Mouse (Mus musculus) layer of hippocampus, adult 18-20 months (tissue): ENCODE measurements at regions not wholly inside any gene's neighbourhood (a gene's known extent, or its start where the extent isn't known, plus 50 kb on each side); places are given as distances from the start of the nearest gene placed in this dataset.
A peak's percentile ranks its signal among the peaks of the same experiment; 100 is the strongest.

Experiments used
- DNase-seq, 2 experiments: peaks; one replicate each; pipeline ENCODE4 v3.0.0; 2022; ENCODE audit warnings: low spot score in 2 of 2

GRCm38 (mm10) chr1:104226493-104226892 is 541.8 kb upstream of the Cdh20 start:
- DNase-seq = no peak

- DNase-seq = peak; percentile 64 to 88
Measured at GRCm38 (mm10) chr1:104226901-104227300, 541.4 kb upstream of the Cdh20 start.

GRCm38 (mm10) chr1:104241605-104242004 is 526.7 kb upstream of the Cdh20 start:
- peak in 1 of 2 experiments; percentile 16 for DNase-seq

GRCm38 (mm10) chr1:104265775-104266174 is 502.6 kb upstream of the Cdh20 start:
- no peak for DNase-seq

GRCm38 (mm10) chr1:104307941-104308340 is 460.4 kb upstream of the Cdh20 start:
- DNase-seq = no peak

GRCm38 (mm10) chr1:104311617-104312016 is 456.7 kb upstream of the Cdh20 start:
- DNase-seq = peak in 1 of 2 experiments; percentile 17

- no peak for DNase-seq
Measured at GRCm38 (mm10) chr1:104315058-104315457, 453.3 kb upstream of the Cdh20 start.

- no peak for DNase-seq
Measured at GRCm38 (mm10) chr1:104318020-104318419, 450.3 kb upstream of the Cdh20 start.

- DNase-seq = no peak
Measured at GRCm38 (mm10) chr1:104332666-104333370, 435.5 kb upstream of the Cdh20 start.

GRCm38 (mm10) chr1:104333577-104333976 is 434.8 kb upstream of the Cdh20 start:
- no peak for DNase-seq
